Mouse (Mus musculus) liver, adult 2 months (tissue): ENCODE results near the gene Rag1. TPM values are rescaled to one million over a fixed set of nuclear protein-coding genes. Genes with fewer than 3 reads are reported as not detected.

Experiments
- DNase-seq: peaks from one replicate; pipeline ENCODE4 v3.0.0-alpha.2; 2011; ENCODE audit warnings: low read depth, low spot score; ENCODE audit errors: extremely low read depth
- H3K27ac ChIP-seq: fragments of 200-500 bp; replicated peaks from 2 replicates; pipeline ENCODE4 v1.5.1; 2012; ENCODE audit warnings: low read depth, mild to moderate bottlenecking, control low read depth, inconsistent platforms, low read length; ENCODE audit not compliant: insufficient read depth
- H3K27me3 ChIP-seq: fragments of 200-500 bp; 2 replicates; pipeline ENCODE4 v1.6.1; 2012; ENCODE audit warnings: mild to moderate bottlenecking, moderate library complexity, low read length, inconsistent platforms; ENCODE audit not compliant: control insufficient read depth, insufficient read depth
- H3K36me3 ChIP-seq: fragments of 200-500 bp; 2 replicates; pipeline ENCODE4 v1.6.1; 2012; ENCODE audit warnings: low read length, inconsistent platforms; ENCODE audit not compliant: control insufficient read depth, insufficient read depth
- H3K4me1 ChIP-seq: fragments of 200-500 bp; 2 replicates; pipeline ENCODE4 v1.6.1; 2011; ENCODE audit warnings: low read length; ENCODE audit not compliant: control insufficient read depth, insufficient read depth
- H3K4me3 ChIP-seq: fragments of 200-500 bp; 2 replicates; pipeline ENCODE4 v1.5.1; 2011; ENCODE audit warnings: low read depth, mild to moderate bottlenecking, control low read depth, low read length, moderate library complexity; ENCODE audit not compliant: insufficient read depth
- H3K79me2 ChIP-seq: fragments of 200-500 bp; 2 replicates; pipeline ENCODE4 v1.6.1; 2012; ENCODE audit warnings: inconsistent platforms, mild to moderate bottlenecking, low read length, moderate library complexity; ENCODE audit not compliant: control insufficient read depth, insufficient read depth
- H3K9ac ChIP-seq: fragments of 200-500 bp; 2 replicates; pipeline ENCODE4 v1.6.1; 2012; ENCODE audit warnings: low read depth, mild to moderate bottlenecking, control low read depth, inconsistent platforms, low read length
- CTCF ChIP-seq: fragments of 200-500 bp; IDR thresholded peaks from 2 replicates; pipeline ENCODE4 v1.5.1; 2011; ENCODE audit warnings: low read depth, low read length, control low read depth
- POLR2A ChIP-seq: fragments of 200-500 bp; IDR thresholded peaks from 2 replicates; pipeline ENCODE4 v1.6.1; 2011; ENCODE audit warnings: low read length, control low read depth; ENCODE audit not compliant: insufficient read depth; ENCODE audit errors: extremely low read depth
- WGBS: fragments of 180-500 bp; shearing (Covaris S2); methylation state at CpG from one replicate; pipeline ENCODE4 v1.1.7; 2018; 5-methylcytosine and 5-hydroxymethylcytosine counted together
- polyA plus RNA-seq: library from polyadenylated mRNA; depleted of rRNA; stranded (reverse); fragments of >200 nt; gene quantifications from 2 replicates; pipeline ENCODE4 v1.2.3, GENCODE M21; 2012; rRNA removed
- total RNA-seq: library from RNA; depleted of rRNA; stranded (reverse); fragments of >200 nt; gene quantifications from 2 replicates; pipeline ENCODE4 v1.2.3, GENCODE M21; 2014; rRNA removed

Rag1 gene
- total RNA-seq (not detected in 2 replicates), polyA plus RNA-seq (not detected in 2 replicates)

GRCm38 (mm10) chr2:101649114-101649671, at the start of gene Rag1, which contains the start of gene B230118H07Rik:
Rag1 (minus strand) TSS chr2:101649501.
B230118H07Rik (minus strand) TSS chr2:101649532.
- Histone ChIP-seq H3K4me3 (no peak within 1 kb of the TSS), H3K4me1 (no peaks in the 10 kb centered on the region), H3K9ac (no peak within 1 kb of the TSS), H3K36me3 (no peaks in the 10 kb centered on the region), H3K27me3 (no peaks in the 10 kb centered on the region), H3K79me2 (no peaks in the 10 kb centered on the region), H3K27ac (no peak within 1 kb of the TSS)
- DNase-seq = no peak
- WGBS = 49% methylated on average over 8 of the region's 8 CpGs
- TF ChIP-seq CTCF (no peak), POLR2A (no peak)

GRCm38 (mm10) chr2:101695584-101695983, 46.3 kb upstream of the Rag1 start:
- H3K27me3 ChIP-seq = no peaks in the 10 kb centered on the region
- H3K79me2 ChIP-seq = no peaks in the 10 kb centered on the region
- H3K4me1 ChIP-seq = peaks cover 3% of the 10 kb centered on the region; the same call in 1 of the 2 replicates
- DNase-seq = no peak
- peaks cover 46% of the 10 kb centered on the region for H3K36me3 ChIP-seq
- no peak overlapping the region for H3K4me3 ChIP-seq
- TF ChIP-seq CTCF (no peak), POLR2A (no peak)
- H3K9ac ChIP-seq = no peak overlapping the region
- H3K27ac ChIP-seq = no peak overlapping the region
- WGBS = 53% methylated on average over 7 of the region's 7 CpGs

- Histone ChIP-seq H3K4me1 (peaks cover under 1% of the 10 kb centered on the region; the same call in 1 of the 2 replicates), H3K9ac (no peak overlapping the region), H3K4me3 (no peak overlapping the region), H3K36me3 (peaks cover 59% of the 10 kb centered on the region), H3K27me3 (no peaks in the 10 kb centered on the region), H3K79me2 (no peaks in the 10 kb centered on the region), H3K27ac (no peak overlapping the region)
- peak; percentile 19 for DNase-seq
- 62% methylated on average over 5 of the region's 5 CpGs for WGBS
- TF ChIP-seq POLR2A (no peak), CTCF (no peak)
Observed at GRCm38 (mm10) chr2:101693577-101694215, 44.4 kb upstream of the Rag1 start.

- WGBS = 70% methylated on average over 4 of the region's 4 CpGs
Observed at GRCm38 (mm10) chr2:101693043-101693442, 43.7 kb upstream of the Rag1 start.

GRCm38 (mm10) chr2:101690252-101690827, 41.0 kb upstream of the Rag1 start:
- WGBS = 92% methylated on average over 9 of the region's 9 CpGs
- Histone ChIP-seq H3K4me3 (no peak overlapping the region), H3K27me3 (no peaks in the 10 kb centered on the region), H3K79me2 (no peaks in the 10 kb centered on the region), H3K9ac (no peak overlapping the region), H3K27ac (no peak overlapping the region), H3K36me3 (peaks cover 53% of the 10 kb centered on the region), H3K4me1 (no peaks in the 10 kb centered on the region; the same call in 1 of the 2 replicates)
- TF ChIP-seq POLR2A = no peak
- no peak for TF ChIP-seq CTCF
- no peak for DNase-seq

More at GRCm38 (mm10) chr2:101693043-101693442, 43.7 kb upstream of the Rag1 start:
- Histone ChIP-seq H3K27ac (no peak overlapping the region), H3K4me3 (no peak overlapping the region), H3K27me3 (no peaks in the 10 kb centered on the region), H3K36me3 (peaks cover 57% of the 10 kb centered on the region), H3K4me1 (no peaks in the 10 kb centered on the region; the same call in 1 of the 2 replicates), H3K9ac (no peak overlapping the region), H3K79me2 (no peaks in the 10 kb centered on the region)
- DNase-seq = no peak
- TF ChIP-seq CTCF (no peak), POLR2A (no peak)
